ENCODE assay signal across 18 mouse cellular contexts in genomic region chr11:55326211-55326610, GRCm38 (mm10). TPM values are rescaled to one million over a fixed set of nuclear protein-coding genes. Genes with fewer than 3 reads are reported as not detected.
DNase-seq lines count a peak whose midpoint lies in the region; ATAC-seq and TF ChIP-seq lines count a peak whose summit lies in the region.
"Had no signal": no experiment of that assay in that cellular context is flagged by ENCODE, and none has a peak within 500 bp of the region (broad histone marks: within the 10 kb centered on the region; RNA-seq: fewer than 3 reads in every experiment).

No protein-coding gene starts in this region.

- H3K4me2 ChIP-seq in forebrain, embryonic 16.5 days (ENCODE audit: low read length) = no peak overlapping the region
- H3K4me2 ChIP-seq in forebrain, embryonic 13.5 days = no peak overlapping the region
- H3K4me2 ChIP-seq in lung, embryonic 15.5 days = no peak overlapping the region
- no peak overlapping the region for H3K4me2 ChIP-seq in kidney, postnatal 0 days (ENCODE audit: low read length)
- H3K4me2 ChIP-seq: embryonic facial prominence, embryonic 15.5 days; hindbrain, embryonic 13.5 days; liver, embryonic 11.5 days; neural tube, embryonic 12.5 days had no signal

- H3K4me1 ChIP-seq in forebrain, embryonic 16.5 days (replicated peaks; ENCODE audit: control insufficient read depth, insufficient read depth, low read length) = no peaks in the 10 kb centered on the region
- H3K4me1 ChIP-seq in forebrain, embryonic 13.5 days = peaks cover 8% of the 10 kb centered on the region; the same call in 1 of the 2 replicates
- peaks cover 24% of the 10 kb centered on the region for H3K4me1 ChIP-seq in lung, embryonic 15.5 days
- no peaks in the 10 kb centered on the region for H3K4me1 ChIP-seq in kidney, postnatal 0 days (replicated peaks; ENCODE audit: insufficient read depth, low read length)
- H3K4me1 ChIP-seq: neural tube, embryonic 12.5 days had no signal

- H3K4me3 ChIP-seq in forebrain, embryonic 16.5 days (replicated peaks; ENCODE audit: low read length) = no peak overlapping the region
- no peak overlapping the region for H3K4me3 ChIP-seq in forebrain, embryonic 13.5 days
- no peak overlapping the region for H3K4me3 ChIP-seq in lung, embryonic 15.5 days
- H3K4me3 ChIP-seq in kidney, postnatal 0 days (replicated peaks; ENCODE audit: low read depth, low read length) = no peak overlapping the region
- H3K4me3 ChIP-seq: embryonic facial prominence, embryonic 15.5 days; heart, adult 2 months; hindbrain, embryonic 13.5 days; neural tube, embryonic 12.5 days had no signal

- H3K9ac ChIP-seq in forebrain, embryonic 16.5 days (replicated peaks; ENCODE audit: low read depth, low read length) = no peak overlapping the region
- H3K9ac ChIP-seq in forebrain, embryonic 13.5 days = no peak overlapping the region
- H3K9ac ChIP-seq in lung, embryonic 15.5 days = no peak overlapping the region
- H3K9ac ChIP-seq in kidney, postnatal 0 days (ENCODE audit: low read depth, low read length) = no peak overlapping the region
- H3K9ac ChIP-seq: embryonic facial prominence, embryonic 15.5 days; hindbrain, embryonic 13.5 days; neural tube, embryonic 12.5 days had no signal

- H3K9me3 ChIP-seq in forebrain, embryonic 16.5 days (ENCODE audit: control insufficient read depth, low read length) = no peaks in the 10 kb centered on the region
- H3K9me3 ChIP-seq in forebrain, embryonic 13.5 days (replicated peaks) = no peaks in the 10 kb centered on the region
- H3K9me3 ChIP-seq in lung, embryonic 15.5 days = no peaks in the 10 kb centered on the region
- H3K9me3 ChIP-seq in kidney, postnatal 0 days (replicated peaks; ENCODE audit: low read length) = no peaks in the 10 kb centered on the region
- H3K9me3 ChIP-seq: embryonic facial prominence, embryonic 15.5 days; G1E; hindbrain, embryonic 13.5 days; neural tube, embryonic 12.5 days had no signal

- ATAC-seq in forebrain, embryonic 16.5 days = peak; percentile 50; the same call in 1 of the 2 replicates
- ATAC-seq in forebrain, embryonic 13.5 days = no peak
- 0 out of 2 replicates have a peak, but pooled peaks have one; percentile 32 for ATAC-seq in lung, embryonic 15.5 days (ENCODE audit: borderline replicate concordance, extremely low read depth, low FRiP score, low TSS enrichment)
- 0 out of 2 replicates have a peak, but pooled peaks have one; percentile 10 for ATAC-seq in kidney, postnatal 0 days (replicated peaks; ENCODE audit: low FRiP score, low read depth)
- ATAC-seq: intestine, embryonic 16.5 days had no signal

- no peak overlapping the region for H3K27ac ChIP-seq in forebrain, embryonic 16.5 days (ENCODE audit: low read length)
- no peak overlapping the region for H3K27ac ChIP-seq in forebrain, embryonic 13.5 days
- no peak overlapping the region for H3K27ac ChIP-seq in lung, embryonic 15.5 days
- no peak overlapping the region for H3K27ac ChIP-seq in kidney, postnatal 0 days
- H3K27ac ChIP-seq: embryonic facial prominence, embryonic 15.5 days; heart, adult 2 months; hindbrain, embryonic 13.5 days; macrophage; neural tube, embryonic 12.5 days had no signal

- WGBS in forebrain, embryonic 16.5 days = 79% methylated on average over 7 of the region's 7 CpGs
- WGBS in forebrain, embryonic 13.5 days = 87% methylated on average over 7 of the region's 7 CpGs
- 59% methylated on average over 7 of the region's 7 CpGs for WGBS in lung, embryonic 15.5 days
- WGBS in kidney, postnatal 0 days = 68% methylated on average over 7 of the region's 7 CpGs

- no peaks in the 10 kb centered on the region for H3K36me3 ChIP-seq in forebrain, embryonic 16.5 days (ENCODE audit: control insufficient read depth, insufficient read depth)
- no peaks in the 10 kb centered on the region for H3K36me3 ChIP-seq in forebrain, embryonic 13.5 days (ENCODE audit: poor library complexity, severe bottlenecking)
- H3K36me3 ChIP-seq in lung, embryonic 15.5 days = no peaks in the 10 kb centered on the region
- H3K36me3 ChIP-seq in kidney, postnatal 0 days (ENCODE audit: insufficient read depth, low read length) = no peaks in the 10 kb centered on the region
- H3K36me3 ChIP-seq: embryonic facial prominence, embryonic 15.5 days; G1E; hindbrain, embryonic 13.5 days; neural tube, embryonic 12.5 days had no signal

- H3K27me3 ChIP-seq in forebrain, embryonic 16.5 days (replicated peaks; ENCODE audit: control insufficient read depth, insufficient read depth, low read length) = no peaks in the 10 kb centered on the region
- H3K27me3 ChIP-seq in forebrain, embryonic 13.5 days = no peaks in the 10 kb centered on the region
- H3K27me3 ChIP-seq in lung, embryonic 15.5 days = no peaks in the 10 kb centered on the region
- H3K27me3 ChIP-seq in kidney, postnatal 0 days (ENCODE audit: insufficient read depth, low read length) = no peaks in the 10 kb centered on the region
- H3K27me3 ChIP-seq: embryonic facial prominence, embryonic 15.5 days; hindbrain, embryonic 13.5 days; neural tube, embryonic 12.5 days had no signal

- TF ChIP-seq CTCF in kidney, postnatal 0 days (IDR thresholded peaks at IDR 0.05; ENCODE audit: low read depth) = no peak

- DNase-seq in lung, postnatal 36 days = no peak
- peak; percentile 18 for DNase-seq in kidney, postnatal 0 days (ENCODE audit: low spot score)
- peak; percentile 25 for DNase-seq in retina, postnatal 1 day
- DNase-seq in layer of hippocampus, adult 9-11 months = no peak
- DNase-seq: adrenal gland, postnatal 10 days; heart, adult 2 months; right cerebral cortex, postnatal 4 days; thymus, adult 18-20 months had no signal

RNA-seq across cellular contexts. Expression of gene Fat2, which starts 10.2 kb away (rescaled TPM):
- 0.04 TPM in 2 replicates for polyA plus RNA-seq in forebrain, embryonic 16.5 days (2015; fragmentation: Nextera tagmentation; extraction: Ambion mirVana)
- not detected in 2 replicates for polyA plus RNA-seq in forebrain, embryonic 13.5 days (2015; fragmentation: Nextera tagmentation; extraction: Ambion mirVana)
- polyA plus RNA-seq in lung, embryonic 15.5 days (2015; fragmentation: Nextera tagmentation; extraction: Ambion mirVana) = 0.29 and 0.41 TPM in 2 replicates
- polyA plus RNA-seq in kidney, postnatal 0 days (2015; fragmentation: Nextera tagmentation; extraction: Ambion mirVana) = 0.05 and 0.08 TPM in 2 replicates
- polyA plus RNA-seq: G1E; liver, embryonic 11.5 days; macrophage had no signal

Comparison
In these comparisons a context has a peak if more than half of its experiments do, and no peak if none do; other contexts are left out.
1. DNase-seq: peak in kidney, postnatal 0 days (single experiment) and retina, postnatal 1 day (single experiment); none in lung, postnatal 36 days (single experiment) and layer of hippocampus, adult 9-11 months (single experiment).